Mouse (Mus musculus) right cerebral cortex, postnatal 10 days (tissue): Measurements from ENCODE around the gene Pyurf.

ENCODE experiments used
- DNase-seq, 2 experiments: peaks; one replicate each; pipeline ENCODE4 v3.0.0; 2021; ENCODE audit warnings: low spot score in 2 of 2

Gene Pyurf

DNA sequence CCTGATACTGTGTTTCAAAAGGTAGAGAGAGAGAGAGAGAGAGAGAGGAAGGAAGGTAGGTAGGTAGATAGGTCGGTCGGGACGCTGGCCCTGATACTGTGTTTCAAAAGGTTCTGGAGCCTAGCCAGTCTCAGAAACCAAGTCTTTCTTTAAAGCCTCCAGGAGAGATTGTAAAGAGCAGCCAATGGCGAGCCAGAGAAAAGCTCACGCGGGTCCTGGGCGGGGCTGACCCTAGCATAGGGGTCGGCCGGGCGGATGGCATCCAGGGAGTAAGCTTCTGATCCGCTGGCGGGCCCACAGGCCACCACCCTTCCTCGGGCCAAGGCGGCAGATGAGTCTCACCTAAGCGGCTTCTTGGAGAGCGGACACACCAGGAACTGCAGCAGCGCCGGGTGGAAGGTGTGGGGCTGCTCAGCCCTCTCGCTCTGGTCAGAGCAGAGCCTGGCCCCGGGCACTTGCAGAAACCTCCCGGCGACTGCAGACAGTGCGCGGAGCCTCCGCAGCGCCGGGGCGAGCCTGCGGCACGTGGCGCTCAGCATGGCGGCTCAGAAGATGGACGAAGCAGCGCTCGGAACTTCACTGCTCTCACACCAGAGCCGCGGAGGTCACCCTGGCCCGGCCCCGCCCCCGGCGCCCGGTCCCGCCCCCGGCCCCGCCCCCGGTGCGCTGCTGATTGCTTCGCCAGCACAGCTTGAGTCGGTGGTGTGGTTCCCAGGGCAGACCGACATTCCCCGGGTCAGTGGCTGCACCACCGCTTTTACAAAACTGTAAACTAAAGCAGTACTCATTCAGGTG is at the start of gene Pyurf:
Pyurf (minus strand) TSS at position 612 of the 795 bp plus-strand sequence.
- DNase-seq, result peak; percentile 89 to 92

DNA sequence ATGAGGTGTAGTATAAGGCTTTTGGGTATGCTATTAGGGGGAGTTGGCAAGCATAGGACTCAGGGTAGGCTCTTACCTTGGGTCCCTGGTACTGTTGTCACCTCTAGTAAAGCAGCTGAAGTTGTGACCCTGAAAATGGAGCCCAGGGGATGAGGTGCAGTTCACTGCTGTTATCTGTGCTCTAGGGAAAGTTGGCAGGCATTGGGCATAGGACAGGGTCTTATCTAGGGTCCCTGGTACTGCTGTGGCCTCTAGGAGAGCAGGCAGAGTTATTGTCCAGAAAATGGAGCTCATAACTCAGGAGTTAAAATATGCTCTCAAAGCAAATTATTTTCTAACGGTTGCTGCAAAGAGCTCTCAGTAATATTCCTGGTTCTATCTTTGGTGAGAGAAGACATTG is 29.5 kb upstream of the Pyurf start:
- DNase-seq, result no peak

DNA sequence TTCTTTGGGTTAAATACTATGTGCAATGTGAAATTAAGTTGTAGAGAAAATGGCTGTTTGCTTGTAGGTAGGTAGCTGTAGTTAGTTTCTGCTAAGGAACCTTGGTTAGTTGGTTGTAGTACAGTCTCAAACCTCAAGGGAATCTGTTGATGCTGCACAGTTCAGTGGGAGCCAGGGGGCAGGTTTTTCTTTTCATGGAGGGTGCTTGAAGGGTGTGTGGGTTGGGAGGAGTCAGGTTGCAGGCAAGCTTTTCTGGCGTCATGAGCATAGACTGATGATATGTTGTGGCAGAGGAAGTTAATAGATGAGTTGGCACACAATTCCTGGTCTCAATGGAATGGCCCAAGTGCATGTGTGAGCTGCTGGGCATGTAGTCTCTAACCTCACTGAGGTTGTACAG is 19.8 kb upstream of the Pyurf start:
- DNase-seq, result no peak

DNA sequence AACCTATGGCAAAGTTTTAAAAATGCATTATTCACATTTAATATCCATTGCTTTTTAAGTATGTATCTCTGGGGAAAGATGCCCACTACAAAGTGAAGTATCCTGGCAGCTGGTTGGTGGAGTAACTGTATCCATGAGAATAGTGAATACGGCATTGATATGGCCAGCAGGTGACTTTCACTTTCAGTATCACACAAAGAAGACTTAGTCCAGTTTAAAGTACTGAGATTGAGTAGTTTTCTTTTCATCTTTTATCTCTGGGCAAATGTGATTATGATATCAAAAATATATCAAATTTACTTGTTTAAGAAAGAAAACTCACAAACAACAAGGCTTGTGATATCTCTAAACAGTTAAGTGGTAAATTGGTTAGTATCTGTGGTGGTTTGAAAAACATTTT is 14.8 kb upstream of the Pyurf start:
- DNase-seq, result no peak

DNA sequence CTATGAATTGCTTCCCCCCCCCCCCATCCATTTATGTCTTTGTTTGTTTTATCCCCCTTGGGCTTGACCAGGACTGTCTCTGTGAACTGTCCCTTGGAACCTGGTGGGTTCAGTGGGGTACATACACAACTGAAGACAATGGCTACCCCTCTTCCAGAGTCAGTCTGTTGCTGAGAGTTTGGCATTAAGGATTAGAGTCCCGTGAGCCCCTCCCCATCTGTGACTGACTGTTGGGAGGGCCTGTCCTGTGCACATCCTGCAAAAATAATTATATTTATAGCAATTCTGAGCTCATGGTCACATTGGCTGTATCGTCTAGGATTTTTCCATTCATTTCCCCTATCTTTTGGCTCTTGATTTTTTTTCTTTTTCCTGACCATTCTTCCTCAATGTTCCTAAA is 11.8 kb upstream of the Pyurf start:
- DNase-seq, result peak in 1 of 2 experiments; percentile 53

DNA sequence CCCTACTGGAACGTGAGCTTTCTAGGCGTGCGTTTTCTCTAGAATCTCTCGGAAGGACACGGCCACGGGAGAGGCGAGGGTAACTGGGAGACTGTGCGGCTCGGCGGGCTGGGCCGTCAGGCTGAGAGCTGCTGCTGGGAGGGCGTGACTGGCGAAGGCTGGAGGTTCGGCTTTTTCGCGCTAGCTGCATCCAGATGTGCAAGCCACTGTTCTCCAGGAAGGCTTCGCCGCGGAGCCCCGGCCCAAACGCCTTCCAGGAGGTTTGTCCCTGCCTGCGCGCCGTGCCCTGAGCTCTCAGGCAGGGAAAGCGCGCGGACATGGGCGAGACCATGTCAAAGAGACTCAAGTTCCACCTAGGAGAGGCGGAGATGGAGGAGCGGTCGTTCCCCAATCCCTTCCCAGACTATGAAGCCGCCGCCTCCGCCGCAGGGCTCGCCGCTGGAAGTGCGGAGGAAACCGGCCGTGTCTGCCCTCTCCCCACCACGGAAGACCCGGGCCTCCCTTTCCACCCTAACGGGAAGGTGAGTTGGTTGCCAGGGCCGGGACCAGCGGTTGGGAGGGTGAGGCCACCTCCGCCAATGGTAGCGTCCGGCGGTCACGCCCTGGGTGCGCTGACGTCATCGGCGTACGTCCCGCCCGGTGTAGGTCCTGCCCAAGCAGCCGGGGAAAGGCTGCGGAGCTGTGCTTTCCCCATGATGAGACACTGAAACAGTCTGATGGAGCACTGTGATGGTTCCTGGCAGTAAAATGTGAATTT is 11.0 kb upstream of the Pyurf start:
- peak; percentile 97 for DNase-seq

DNA sequence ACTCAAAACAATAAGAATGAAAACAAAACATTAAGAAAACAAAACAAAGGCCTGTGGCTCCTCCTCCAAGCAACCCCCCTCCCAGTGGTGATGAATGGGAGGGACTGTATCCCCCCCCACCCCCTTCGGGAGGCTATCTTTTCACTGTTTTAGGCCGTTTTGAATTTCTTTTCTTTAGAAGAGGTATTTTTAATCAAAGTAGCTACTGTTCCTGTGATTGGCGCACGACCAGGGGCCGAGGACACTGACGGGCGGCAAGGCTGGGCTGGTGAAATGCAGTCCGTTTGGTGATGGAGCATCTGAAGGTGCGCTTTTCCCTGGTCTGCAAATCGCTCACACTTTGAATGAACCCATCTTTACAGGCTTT is 10.5 kb upstream of the Pyurf start, which contains the start of gene Lancl2:
Lancl2 (plus strand) TSS at position 165 of the 367 bp plus-strand sequence.
- DNase-seq, result peak; percentile 71

DNA sequence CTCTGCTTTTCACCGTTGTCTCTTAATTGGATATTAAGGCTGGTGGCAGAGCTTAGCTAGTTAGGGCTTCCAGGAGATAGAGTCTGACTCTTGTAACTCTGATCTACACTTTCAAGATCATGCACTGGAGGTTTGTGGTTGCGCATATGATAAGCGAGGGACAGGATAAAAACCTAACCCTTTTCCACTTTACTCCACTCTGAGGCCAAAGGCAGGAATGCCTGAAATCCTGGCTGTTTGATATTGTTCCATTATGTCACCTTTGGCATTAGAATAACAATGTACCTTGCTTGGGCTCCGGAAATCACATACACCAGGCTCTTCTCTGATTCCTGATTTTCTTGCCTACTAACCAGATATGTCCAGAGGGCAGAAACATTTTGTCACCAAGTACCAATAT is 9.8 kb upstream of the Pyurf start:
- DNase-seq, result no peak

DNA sequence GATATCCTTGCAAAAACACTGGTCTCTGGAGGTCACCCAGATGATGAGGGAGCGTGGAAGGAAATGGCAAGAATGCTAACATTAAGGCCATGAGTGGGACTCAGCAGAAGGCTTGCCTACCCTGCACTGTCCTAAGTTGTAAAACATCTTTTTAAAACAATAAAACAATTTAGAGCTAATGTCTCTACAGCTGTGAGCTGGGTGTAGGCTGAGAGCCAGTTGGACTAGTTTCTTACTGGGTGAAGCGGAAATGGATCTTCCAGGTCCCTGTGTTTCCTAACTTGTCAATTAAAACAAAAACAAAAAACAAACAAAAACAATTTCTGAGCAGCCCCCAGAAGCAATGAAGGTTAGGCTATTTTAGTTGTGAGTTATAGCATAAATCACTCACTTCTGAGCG is 1.2 kb upstream of the Pyurf start:
- no peak for DNase-seq

DNA sequence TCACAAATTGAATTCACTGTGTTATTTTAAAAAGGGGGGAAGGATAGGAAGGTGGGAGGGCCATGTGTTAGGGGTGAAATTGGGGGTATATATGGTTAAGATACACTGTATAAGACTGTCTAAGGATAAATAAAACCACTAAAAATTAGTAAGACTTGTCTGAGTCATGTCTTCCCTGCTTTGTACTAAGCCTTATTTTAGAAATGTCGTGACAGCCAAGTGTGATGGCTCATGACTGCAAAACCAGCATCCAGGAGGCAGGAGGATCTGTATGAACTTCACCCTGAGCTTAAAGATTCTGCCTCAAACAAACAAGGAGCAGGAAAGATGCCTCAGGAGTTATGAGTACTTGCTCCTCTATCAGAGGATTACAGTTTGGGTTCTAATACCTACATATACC is 7.7 kb downstream of the Pyurf start:
- DNase-seq, result no peak

DNA sequence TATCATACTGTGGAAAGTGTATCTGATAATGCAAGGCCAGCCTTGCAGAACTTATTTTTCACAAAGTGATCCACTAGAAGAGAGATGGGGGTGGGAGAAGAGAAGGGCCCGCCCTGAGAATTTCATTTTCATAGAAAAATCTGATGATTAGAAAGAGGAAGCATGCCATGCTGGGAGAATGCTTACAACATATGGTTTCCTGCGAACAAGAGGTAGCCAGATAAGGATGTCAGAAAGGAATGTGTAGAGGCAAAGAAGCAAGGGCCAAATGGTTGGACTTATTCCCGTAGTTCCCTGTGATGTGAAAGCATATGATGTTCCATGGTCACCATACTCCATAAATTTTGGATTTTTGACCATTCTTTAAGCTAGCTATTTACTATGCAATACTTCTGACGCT is 30.6 kb downstream of the Pyurf start:
- no peak for DNase-seq

DNA sequence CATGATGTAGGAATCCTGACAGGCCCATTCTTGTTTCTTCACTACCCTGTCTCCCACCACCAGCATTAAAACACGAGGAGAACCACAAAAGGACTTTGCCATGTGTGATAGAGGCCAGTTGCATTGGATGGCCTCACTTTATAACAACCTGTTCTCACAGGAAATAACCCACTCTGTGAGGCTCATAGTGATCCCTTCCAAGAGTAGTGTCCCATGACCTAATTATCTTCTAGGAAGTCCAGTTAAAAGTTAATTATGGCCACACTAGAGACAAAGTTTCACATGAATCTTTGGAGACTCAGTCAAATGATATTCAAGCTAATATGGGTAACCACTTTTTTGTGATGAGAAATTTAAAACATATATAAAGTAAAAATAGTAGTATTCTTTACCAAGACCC is 44.6 kb downstream of the Pyurf start:
- DNase-seq, result no peak

DNA sequence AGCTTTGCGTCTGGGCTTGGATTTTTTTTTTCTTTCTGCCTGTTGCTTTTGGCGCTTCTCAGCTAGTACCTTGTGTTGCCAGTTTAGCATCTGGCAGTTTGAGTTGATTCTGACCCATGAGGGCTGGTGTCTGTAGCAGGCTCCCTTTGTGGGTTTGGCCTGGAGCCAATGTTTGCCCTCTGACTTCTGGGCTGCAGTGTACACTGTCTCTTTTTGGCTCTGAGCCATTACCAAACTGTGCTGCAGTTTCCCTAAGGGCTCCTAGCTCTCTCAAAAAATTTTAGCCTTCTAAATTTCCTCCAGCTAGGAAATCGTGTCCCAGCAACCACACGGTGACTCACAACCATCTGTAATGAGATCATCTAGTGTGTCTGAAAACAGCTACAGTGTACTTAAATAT is 50.1 kb downstream of the Pyurf start:
- DNase-seq, result peak; percentile 77 to 81

DNA sequence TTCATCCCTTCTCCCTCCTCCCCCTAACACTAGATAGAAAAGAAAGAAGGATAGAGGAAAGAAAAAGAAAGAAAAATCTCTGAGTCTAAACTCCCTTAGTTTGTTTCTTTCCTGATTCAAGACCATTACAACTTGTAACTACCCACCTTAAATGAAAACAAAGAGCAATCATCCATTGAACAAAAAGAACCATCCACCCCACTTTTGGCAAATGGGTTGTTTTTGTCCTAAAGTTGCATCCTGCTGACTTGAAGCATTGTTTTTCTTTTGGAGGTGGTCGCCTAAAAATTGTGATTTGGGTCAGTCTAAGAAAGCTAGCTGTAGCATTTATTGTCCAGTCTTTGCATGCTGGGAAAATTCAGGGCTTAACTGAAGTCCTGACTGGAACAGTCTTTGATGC is 52.3 kb downstream of the Pyurf start:
- no peak for DNase-seq
